Comparison of ENCODE assay signal across 8 mouse cellular contexts in the genomic region with DNA sequence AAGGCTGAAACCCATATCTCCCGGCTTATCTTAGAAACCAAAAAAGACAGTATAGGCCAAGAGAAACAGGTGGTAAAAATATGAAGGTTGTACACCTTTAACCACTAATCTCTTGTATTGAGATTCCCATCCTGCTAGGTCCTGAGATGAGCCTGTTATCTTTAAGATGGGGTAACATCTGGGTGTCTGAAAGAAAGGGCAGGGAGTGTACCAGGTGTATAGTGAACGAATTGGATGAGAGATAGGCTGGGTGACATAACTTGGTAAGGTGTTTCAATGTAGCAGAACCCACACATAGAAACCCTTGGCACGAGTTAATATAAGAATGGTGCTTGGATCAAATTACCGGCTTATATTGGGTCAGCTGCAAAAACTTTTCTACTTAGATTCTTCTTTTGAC. TPM values are rescaled to one million over a fixed set of nuclear protein-coding genes. Genes with fewer than 3 reads are reported as not detected.
A peak's percentile ranks its signal among the peaks of the same experiment; 100 is the strongest.
DNase-seq lines count a peak whose midpoint lies in the region; ATAC-seq and TF ChIP-seq lines count a peak whose summit lies in the region.

No protein-coding gene starts in this region.

- no peak for TF ChIP-seq CTCF in bone marrow macrophage, adult 2 months (IDR thresholded peaks at IDR 0.05; ENCODE audit: low read depth, low read length)
- TF ChIP-seq CTCF in forebrain, postnatal 0 days (IDR thresholded peaks at IDR 0.05; ENCODE audit: low read depth): no peak

- 33% methylated on average over 4 of the region's 4 CpGs for WGBS in heart, embryonic 11.5 days (ENCODE audit: insufficient replicate concordance)
- 33% methylated on average over 4 of the region's 4 CpGs for WGBS in forebrain, postnatal 0 days
- 24% methylated on average over 4 of the region's 4 CpGs for WGBS in liver, embryonic 16.5 days (ENCODE audit: insufficient replicate concordance)

- no peak overlapping the region for H3K27ac ChIP-seq in heart, embryonic 11.5 days (ENCODE audit: low read depth, low read length)
- no peak overlapping the region for H3K27ac ChIP-seq in bone marrow macrophage, adult 2 months (ENCODE audit: insufficient read depth, low read depth, low read length)
- no peak overlapping the region for H3K27ac ChIP-seq in forebrain, postnatal 0 days (ENCODE audit: low read depth, low read length)
- H3K27ac ChIP-seq in liver, embryonic 16.5 days (ENCODE audit: low read length): peak overlapping the region; percentile 76

- 0 out of 2 replicates have a peak overlapping the region, but pooled peaks have one; percentile 1 for H3K9ac ChIP-seq in heart, embryonic 11.5 days (ENCODE audit: low read depth, low read length)
- H3K9ac ChIP-seq in forebrain, postnatal 0 days: no peak overlapping the region
- H3K9ac ChIP-seq in liver, embryonic 16.5 days (ENCODE audit: low read depth, low read length): peak overlapping the region; percentile 67

- TF ChIP-seq POLR2A in bone marrow macrophage, adult 2 months (IDR thresholded peaks at IDR 0.05; ENCODE audit: borderline replicate concordance, low read depth, low read length): no peak

- H3K4me1 ChIP-seq in heart, embryonic 11.5 days (ENCODE audit: control insufficient read depth, insufficient read depth, low read length): peaks cover 20% of the 10 kb centered on the region
- H3K4me1 ChIP-seq in bone marrow macrophage, adult 2 months (ENCODE audit: control insufficient read depth, insufficient read depth, low read length): peaks cover 18% of the 10 kb centered on the region
- H3K4me1 ChIP-seq in forebrain, postnatal 0 days (ENCODE audit: insufficient read depth): peaks cover 21% of the 10 kb centered on the region; the same call in 1 of the 2 replicates
- H3K4me1 ChIP-seq in liver, embryonic 16.5 days (ENCODE audit: control insufficient read depth, low read depth, low read length): peaks cover 38% of the 10 kb centered on the region

- peak overlapping the region; percentile 97 for H3K4me2 ChIP-seq in heart, embryonic 11.5 days
- peak overlapping the region; percentile 83 for H3K4me2 ChIP-seq in forebrain, postnatal 0 days (ENCODE audit: low read depth)
- peak overlapping the region; percentile 81 for H3K4me2 ChIP-seq in liver, embryonic 16.5 days (ENCODE audit: low read depth, low read length)

- peak overlapping the region; percentile 71; the same call in 1 of the 2 replicates for H3K4me3 ChIP-seq in heart, embryonic 11.5 days (ENCODE audit: low read depth, low read length)
- peak overlapping the region; percentile 41; the same call in 1 of the 2 replicates for H3K4me3 ChIP-seq in bone marrow macrophage, adult 2 months (ENCODE audit: insufficient read depth, low read length)
- H3K4me3 ChIP-seq in forebrain, postnatal 0 days (ENCODE audit: low read depth, low read length): peak overlapping the region; percentile 71
- peak overlapping the region; percentile 89 for H3K4me3 ChIP-seq in liver, embryonic 16.5 days (ENCODE audit: low read depth, low read length)

- ATAC-seq in heart, embryonic 11.5 days (replicated peaks; ENCODE audit: insufficient number of reproducible peaks, low FRiP score, low TSS enrichment): no peak
- no peak for ATAC-seq in forebrain, postnatal 0 days
- 0 out of 2 replicates have a peak, but pooled peaks have one; percentile 8 for ATAC-seq in liver, embryonic 16.5 days (ENCODE audit: low read depth)

- H3K36me3 ChIP-seq in heart, embryonic 11.5 days (ENCODE audit: control insufficient read depth, insufficient read depth, low read length): no peaks in the 10 kb centered on the region
- no peaks in the 10 kb centered on the region for H3K36me3 ChIP-seq in forebrain, postnatal 0 days (ENCODE audit: insufficient read depth)
- H3K36me3 ChIP-seq in liver, embryonic 16.5 days (ENCODE audit: control insufficient read depth, insufficient read depth): peaks cover 4% of the 10 kb centered on the region

- DNase-seq in heart, adult 18-20 months: no peak
- DNase-seq in forebrain, postnatal 0 days: no peak
- DNase-seq in urinary bladder, adult 18-20 months (ENCODE audit: low spot score in 2 of 2): no peak
- no peak for DNase-seq in adrenal gland, adult 18-20 months (ENCODE audit: low spot score in 2 of 2)
- no peak for DNase-seq in right cerebral cortex, postnatal 10 days (ENCODE audit: low spot score in 2 of 2)

- no peaks in the 10 kb centered on the region for H3K27me3 ChIP-seq in heart, embryonic 11.5 days (ENCODE audit: control insufficient read depth, insufficient read depth, low read length)
- no peaks in the 10 kb centered on the region; the same call in none of the 2 replicates for H3K27me3 ChIP-seq in forebrain, postnatal 0 days (ENCODE audit: insufficient read depth, low read length)
- H3K27me3 ChIP-seq in liver, embryonic 16.5 days (ENCODE audit: control insufficient read depth, insufficient read depth, low read depth, low read length): peaks cover 7% of the 10 kb centered on the region; the same call in 1 of the 2 replicates

- H3K9me3 ChIP-seq in heart, embryonic 11.5 days (replicated peaks; ENCODE audit: control insufficient read depth, low read length): no peaks in the 10 kb centered on the region
- H3K9me3 ChIP-seq in forebrain, postnatal 0 days (ENCODE audit: low read length): no peaks in the 10 kb centered on the region
- H3K9me3 ChIP-seq in liver, embryonic 16.5 days (replicated peaks; ENCODE audit: control insufficient read depth, low read length): no peaks in the 10 kb centered on the region

RNA-seq across cellular contexts. Expression of a gene that starts 0.7 kb away (rescaled TPM):
- polyA plus RNA-seq in heart, embryonic 11.5 days (2014; fragmentation: Nextera tagmentation; extraction: Ambion mirVana): 4.5 and 4.9 TPM in 2 replicates
- 10 to 100 TPM; 21.1 to 27.0 TPM for total RNA-seq in heart, adult 18-20 months (2021)
- polyA plus RNA-seq in bone marrow macrophage, adult 2 months (2012; ENCODE audit: insufficient read depth, insufficient read length, missing spikeins): 37.3 and 41.1 TPM in 2 replicates
- total RNA-seq in forebrain, postnatal 0 days (2014; rRNA removed): 15.6 and 17.9 TPM in 2 replicates
- 1.7 and 3.8 TPM in 2 replicates for polyA plus RNA-seq in forebrain, postnatal 0 days (2015; fragmentation: Nextera tagmentation; extraction: Ambion mirVana)
- 7.7 and 8.0 TPM in 2 replicates for polyA plus RNA-seq in liver, embryonic 16.5 days (2015; fragmentation: Nextera tagmentation; extraction: Ambion mirVana)
- 1 to 10 TPM; 6.9 to 7.5 TPM for total RNA-seq in adrenal gland, adult 18-20 months (2021)
